Mouse (Mus musculus) telencephalon, adult 2 months (tissue): ENCODE measurements around the gene Egfl8.

Experiments
- DNase-seq: peaks from one replicate; pipeline ENCODE4 v3.0.0-alpha.2; 2011; ENCODE audit warnings: low read depth, low spot score

Gene Egfl8

DNA sequence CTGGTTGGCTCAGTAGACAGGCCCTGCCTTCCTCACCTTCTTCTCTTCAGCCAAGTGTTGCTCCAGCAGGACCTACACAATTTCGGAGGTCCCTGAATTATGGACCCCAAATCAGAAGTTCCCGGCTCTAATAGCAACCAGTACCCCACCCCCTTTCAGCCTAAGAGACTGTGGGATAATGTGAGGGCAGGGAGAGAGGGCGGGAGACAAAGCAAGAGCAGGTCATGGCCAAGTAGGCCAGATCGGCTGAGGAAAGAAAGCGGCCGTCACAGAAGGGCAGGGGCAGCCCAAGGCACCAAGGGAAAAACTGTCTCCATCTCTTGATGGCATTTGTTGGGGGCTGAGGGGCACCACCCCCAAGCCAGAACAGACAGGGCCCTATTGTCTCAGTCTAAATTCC, at the start of gene Egfl8:
Gene Egfl8, minus strand, starts transcription at position 101 of the 400 bp plus-strand sequence.
- no peak for DNase-seq

GRCm38 (mm10) chr17:34664472-34664871, 48.7 kb upstream of the Egfl8 start:
- DNase-seq = no peak

DNA sequence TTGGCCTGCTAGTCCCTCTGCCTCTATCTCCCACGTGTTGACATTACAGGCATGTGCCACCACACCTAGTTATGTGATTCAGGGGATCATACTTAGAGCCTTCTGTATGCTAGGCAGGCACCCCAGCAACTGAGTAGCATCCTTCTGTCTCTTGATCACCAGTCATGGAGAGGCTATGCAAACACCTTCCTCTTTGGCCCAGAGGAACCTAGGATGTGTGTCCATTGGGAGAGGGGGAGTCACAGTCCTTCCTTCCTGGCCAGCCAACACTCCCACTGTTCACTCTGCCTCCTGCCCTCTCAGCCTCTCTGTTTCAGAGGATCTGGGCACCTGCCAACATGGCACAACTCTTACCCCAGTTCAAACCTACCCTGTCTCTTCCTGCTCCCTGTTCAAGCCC, 47.8 kb upstream of the Egfl8 start:
- DNase-seq = no peak

- no peak for DNase-seq
These were observed 47.2 kb upstream of the Egfl8 start for GRCm38 (mm10) chr17:34662978-34663377.

GRCm38 (mm10) chr17:34662468-34662867, 46.7 kb upstream of the Egfl8 start:
- no peak for DNase-seq

DNA sequence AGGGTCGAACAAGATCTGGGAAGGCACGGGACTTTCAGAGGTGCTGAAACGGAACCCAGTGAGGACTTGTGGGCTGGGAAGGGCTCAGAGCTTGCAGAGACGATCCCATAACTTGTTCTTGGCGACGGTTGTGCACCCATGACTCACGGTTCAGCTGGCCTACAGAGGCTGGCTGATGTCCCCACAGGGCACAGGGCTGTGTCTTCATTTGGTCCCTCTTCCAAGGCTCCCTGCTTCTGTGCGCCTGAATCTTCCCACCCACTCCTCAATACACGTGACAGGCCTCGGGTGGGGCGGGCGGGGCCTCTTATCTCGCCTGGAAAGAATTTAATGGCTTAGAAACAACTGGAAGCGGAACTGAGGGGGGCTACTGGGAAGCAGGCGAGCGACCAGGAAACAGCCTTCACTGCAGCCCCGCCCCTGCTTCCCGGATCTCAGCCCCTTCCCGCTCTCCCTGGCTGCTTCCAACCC, 45.4 kb upstream of the Egfl8 start:
- no peak for DNase-seq

DNA sequence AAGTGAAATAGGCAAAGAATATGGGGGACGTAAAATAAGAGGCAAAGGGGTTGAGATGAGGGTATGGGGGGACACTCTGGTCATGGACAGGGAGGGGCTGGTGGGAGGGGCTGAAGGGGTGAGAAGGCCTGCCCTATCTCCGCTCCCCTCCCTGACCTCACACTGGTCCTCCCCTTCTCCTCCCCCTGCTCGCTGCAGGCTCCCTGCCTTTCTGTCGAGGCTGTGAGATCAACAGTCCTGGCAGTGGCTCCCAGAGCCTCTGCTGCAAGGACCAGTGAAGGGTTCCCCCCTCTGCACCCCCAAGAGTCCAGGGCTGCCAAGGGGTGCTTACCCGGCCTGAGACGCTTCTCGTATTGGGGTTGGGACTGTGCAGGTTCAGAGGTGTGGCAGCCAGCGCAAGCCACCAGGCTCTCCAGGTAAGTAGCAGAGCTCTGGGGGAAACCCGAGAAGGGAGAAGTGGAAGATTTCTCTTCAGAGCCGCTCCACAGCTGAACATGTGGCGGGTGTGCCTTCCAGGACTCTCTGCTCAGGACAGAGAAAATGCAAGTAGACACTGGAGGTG, 44.6 kb upstream of the Egfl8 start:
- no peak for DNase-seq

- DNase-seq = no peak
These were observed 44.1 kb upstream of the Egfl8 start for GRCm38 (mm10) chr17:34659897-34660214.

DNA sequence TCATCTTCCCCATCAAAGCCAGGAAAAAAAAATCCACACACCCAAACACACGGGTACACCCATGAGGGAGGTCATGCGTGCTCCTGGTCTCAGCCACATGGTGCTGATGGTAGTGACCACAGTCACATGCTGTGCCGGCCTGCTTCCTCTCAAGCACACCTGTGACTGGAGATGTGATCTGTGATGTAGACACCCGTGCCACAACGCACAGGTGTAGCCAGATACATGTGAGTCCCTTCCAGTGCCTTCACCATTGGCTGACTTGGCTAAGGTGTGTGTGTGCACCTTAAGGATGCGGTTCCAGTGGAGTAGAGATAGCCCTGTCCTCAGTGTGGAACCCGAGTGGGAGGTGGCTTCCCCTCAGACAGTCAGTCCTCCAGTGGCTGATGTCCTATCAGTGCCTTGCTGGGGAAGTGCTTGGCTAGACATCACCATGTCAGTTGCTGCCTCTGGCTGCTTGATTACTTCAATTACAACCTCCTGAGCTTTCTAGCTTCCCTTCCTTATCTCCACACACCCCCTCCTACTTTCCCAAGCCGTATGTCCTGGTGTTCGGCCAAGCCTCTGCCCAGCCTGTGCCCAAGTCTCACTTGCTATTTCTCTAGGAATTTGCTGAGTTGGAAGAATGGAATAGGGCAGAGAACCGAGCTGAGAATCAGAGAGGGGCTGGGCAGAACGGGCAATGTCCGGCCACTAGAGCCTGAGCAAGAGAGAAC, 43.6 kb upstream of the Egfl8 start:
- DNase-seq = no peak

DNA sequence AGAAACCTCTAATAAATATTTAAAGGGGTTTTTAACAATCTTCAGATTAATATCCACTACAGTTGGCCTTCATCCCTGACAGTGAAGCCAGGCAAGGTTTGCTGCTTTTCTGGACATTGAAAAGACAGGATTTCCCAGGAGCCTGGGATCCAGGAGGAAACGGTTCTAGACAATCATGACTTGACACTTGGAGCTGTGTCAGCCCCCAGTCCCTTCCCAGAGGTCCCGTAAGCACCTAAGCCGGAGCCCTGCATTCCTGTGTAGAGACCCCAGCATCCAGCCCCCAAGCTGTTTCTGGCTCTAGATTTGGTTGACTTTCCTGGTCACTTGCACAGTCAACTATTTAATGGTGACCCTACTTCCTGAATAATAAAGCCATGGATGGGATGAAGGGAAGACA, 42.8 kb upstream of the Egfl8 start:
- DNase-seq = no peak

DNA sequence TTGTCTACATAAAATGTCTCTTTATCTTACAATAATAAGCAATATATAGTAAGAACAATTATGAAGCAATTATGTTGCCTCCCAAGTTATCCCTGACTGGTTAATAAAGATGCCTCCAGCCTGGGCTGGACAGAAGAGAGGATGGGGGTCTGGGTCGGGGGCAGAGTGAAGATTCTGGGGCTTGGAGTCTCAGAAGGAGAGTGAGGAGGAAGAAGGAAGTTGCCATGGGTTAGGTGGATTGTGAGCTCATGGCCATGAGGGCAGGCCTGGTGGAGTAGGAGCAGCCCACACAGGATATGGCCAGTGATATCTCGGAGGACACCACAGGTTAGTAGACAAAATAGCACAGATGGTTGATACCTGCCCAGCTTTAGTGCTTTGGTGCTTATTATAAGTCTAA, 42.4 kb upstream of the Egfl8 start:
- no peak for DNase-seq

DNA sequence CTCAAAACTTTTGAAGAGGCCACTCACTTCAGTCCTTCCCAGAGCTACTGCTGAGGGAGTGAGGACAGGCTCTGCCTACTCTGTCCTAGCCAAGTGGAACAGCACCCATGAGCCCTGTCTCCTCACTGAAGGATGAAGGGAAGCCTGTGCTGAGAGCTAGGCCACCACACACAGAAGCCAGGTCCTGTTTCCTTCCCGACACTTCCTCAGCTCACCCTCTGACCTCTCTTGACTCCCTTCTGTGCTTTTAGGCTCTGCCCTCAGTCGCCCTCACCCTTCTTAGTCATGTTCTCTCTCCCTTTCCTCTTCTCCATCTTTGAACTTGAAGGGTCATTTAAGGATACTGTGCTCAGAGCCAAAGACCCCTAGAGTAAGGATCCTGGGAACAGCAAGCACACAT, 41.5 kb upstream of the Egfl8 start:
- DNase-seq = no peak

DNA sequence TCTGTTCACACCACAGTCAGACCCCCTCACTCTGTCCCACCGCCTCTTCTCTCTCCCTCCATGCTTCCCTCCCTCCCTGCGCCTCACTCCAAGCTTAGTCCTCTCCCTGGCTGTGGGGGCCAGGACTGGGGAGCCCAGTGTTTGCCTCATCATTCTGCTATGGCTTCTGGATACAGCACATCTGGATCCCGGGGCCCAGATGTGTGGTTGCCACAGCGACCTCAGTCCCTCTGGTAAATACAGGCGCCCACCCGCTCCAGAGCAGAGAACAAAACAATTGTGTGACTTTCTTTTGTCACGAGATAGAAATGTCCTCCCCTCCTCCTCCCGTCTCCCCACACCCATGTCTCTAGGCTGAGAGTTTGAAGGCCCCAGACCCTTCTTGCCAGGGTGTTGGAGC, 40.9 kb upstream of the Egfl8 start:
- DNase-seq = no peak

DNA sequence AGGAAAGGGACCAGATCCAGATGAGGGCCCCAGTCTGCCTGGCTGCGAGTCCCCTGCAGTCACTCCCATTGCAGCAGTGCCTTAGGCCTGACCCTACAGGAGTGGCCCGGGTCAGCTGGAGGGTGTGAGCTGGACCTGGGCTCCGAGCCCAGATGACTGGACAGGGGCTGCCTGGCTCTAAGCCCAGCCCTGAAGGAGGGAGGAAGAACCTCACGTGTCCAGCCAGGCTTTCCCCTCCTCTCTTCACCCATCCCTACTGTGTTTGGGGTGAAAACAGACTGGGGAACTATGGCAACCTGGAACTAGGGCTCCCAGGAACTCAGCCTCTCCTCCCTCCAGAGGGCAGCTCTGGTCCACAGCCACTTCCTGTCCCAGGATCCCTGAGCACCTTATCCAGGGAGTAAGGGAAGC, 39.8 kb upstream of the Egfl8 start:
- DNase-seq = no peak

- DNase-seq = no peak
These were observed 39.4 kb upstream of the Egfl8 start for GRCm38 (mm10) chr17:34655160-34655559.

- no peak for DNase-seq
These were observed 38.6 kb upstream of the Egfl8 start for GRCm38 (mm10) chr17:34654392-34654791.

- no peak for DNase-seq
These were observed 38.0 kb upstream of the Egfl8 start for GRCm38 (mm10) chr17:34653746-34654285.

GRCm38 (mm10) chr17:34652985-34653384, 37.2 kb upstream of the Egfl8 start:
- DNase-seq = no peak

DNA sequence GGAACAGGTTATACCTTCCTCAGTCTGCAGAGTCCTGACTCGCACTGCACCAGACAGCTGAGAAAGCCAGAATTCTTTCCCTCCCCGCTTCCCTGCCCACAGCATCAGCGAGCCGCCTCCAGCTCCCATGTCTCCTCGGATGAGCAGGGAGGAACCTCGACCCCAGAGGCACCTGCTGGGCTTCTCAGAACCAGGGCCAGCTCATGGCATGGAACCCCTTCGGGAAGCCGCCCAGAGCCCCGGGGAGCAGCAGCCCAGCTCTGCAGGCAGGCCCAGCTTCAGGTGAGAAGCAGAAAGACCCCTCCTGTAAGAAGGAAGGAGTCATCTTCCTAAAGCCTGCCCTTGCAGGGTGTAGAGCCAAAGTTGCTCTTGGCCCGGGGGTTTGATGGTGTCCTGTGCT, 36.8 kb upstream of the Egfl8 start:
- DNase-seq = no peak

GRCm38 (mm10) chr17:34651507-34652221, 35.9 kb upstream of the Egfl8 start:
- DNase-seq = no peak

DNA sequence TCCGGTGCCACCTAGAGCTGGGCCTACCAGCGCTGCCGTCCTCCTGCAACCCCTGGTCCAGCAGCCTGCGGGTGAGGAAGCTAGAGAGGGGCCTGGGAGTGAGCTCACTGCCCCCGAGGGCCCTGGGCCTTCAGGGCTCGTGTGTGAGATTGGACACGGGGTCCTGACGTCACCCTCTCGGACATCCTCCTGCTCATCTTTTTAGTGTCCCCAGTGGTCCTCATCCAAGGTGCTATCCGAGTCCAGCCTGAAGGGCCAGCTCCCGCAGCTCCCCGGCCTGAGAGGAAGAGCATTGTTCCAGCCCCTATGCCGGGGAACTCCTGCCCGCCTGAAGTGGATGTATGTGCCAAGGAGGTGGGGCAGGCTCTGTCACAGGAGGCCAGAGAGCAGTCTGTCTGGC, 35.0 kb upstream of the Egfl8 start:
- DNase-seq = no peak

- DNase-seq = no peak
These were observed 33.5 kb upstream of the Egfl8 start for GRCm38 (mm10) chr17:34649106-34649864.
